Mouse (Mus musculus) fat pad, adult 2 months (tissue): Measurements from ENCODE around the gene Rps19.

Experiments
- DNase-seq: peaks from one replicate; pipeline ENCODE4 v3.0.0-alpha.2; 2011; ENCODE audit warnings: low read depth, low spot score; ENCODE audit errors: extremely low read depth

Gene Rps19

GRCm38 (mm10) chr7:24902264-24902629 is 18.1 kb downstream of the Rps19 start:
- DNase-seq, result no peak

DNA sequence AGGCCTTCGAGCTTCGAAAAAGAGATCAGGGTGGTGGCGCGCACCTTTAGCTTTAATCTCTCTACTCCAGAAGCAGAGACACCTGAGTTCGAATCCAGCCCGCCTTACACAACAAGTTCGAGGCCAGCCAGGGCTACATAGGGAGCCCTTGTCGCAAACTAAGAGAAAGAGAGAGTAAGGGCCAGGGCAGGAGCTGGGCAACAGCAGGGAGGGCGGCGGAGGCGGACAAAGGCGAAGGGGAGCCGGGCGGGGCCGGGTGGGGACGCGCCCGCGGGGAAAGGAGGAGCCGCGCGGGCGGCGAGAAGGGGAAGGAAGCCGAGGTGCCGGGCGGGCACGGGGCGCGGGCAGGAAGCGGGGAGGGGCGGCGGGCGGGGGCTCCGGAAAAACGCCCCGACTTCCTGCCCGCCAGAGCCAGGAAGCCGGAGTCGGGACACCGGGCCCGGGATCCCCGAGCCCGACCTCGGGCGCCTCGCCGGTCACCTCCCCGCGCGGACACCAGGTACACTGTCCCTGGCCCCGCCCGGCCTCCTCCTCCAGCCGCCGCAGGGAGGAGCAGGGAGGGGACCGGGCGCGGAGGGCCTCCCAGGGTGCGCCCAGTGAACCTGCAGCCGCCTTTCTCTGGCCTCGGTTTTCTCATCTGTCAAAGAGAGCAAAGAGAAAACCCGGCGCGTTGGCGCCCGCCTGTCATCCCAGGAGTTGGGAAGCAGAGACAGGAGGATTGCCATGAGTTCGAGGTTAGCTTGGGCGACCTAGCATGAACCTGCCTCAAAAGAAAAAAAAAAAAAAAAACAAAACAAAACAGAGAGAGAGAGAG is 18.7 kb downstream of the Rps19 start, which contains the start of gene Arhgef1:
Gene Arhgef1 (plus strand): TSS at position 283 of the 814 bp plus-strand sequence.
- no peak for DNase-seq

- no peak for DNase-seq
Measured at GRCm38 (mm10) chr7:24903444-24903825, 19.3 kb downstream of the Rps19 start.

- peak; percentile 73 for DNase-seq
Measured at GRCm38 (mm10) chr7:24904070-24904483, 19.9 kb downstream of the Rps19 start.

DNA sequence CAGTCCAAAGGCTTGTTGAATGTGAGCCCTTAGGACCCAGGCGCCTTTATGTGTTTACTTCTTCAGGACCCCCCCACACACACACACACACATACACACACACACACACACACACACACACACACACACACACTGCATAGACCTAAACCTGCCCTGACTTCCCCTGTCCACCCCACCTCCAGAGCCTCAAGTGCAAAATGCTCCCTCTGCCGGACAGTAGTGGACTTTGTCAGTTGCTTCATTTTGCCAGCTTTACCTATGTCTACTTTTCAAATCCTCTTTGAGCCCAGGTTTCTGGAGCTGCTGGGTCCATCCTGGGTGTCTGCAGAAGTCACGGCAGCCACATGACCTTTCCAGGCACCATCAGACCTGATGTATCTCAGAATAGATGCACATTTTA is 20.8 kb downstream of the Rps19 start:
- no peak for DNase-seq

GRCm38 (mm10) chr7:24906551-24906950 is 22.4 kb downstream of the Rps19 start:
- no peak for DNase-seq

GRCm38 (mm10) chr7:24907211-24907748 is 23.1 kb downstream of the Rps19 start:
- DNase-seq, result no peak

- no peak for DNase-seq
Measured at GRCm38 (mm10) chr7:24912480-24912879, 28.3 kb downstream of the Rps19 start.

GRCm38 (mm10) chr7:24918763-24919323 is 34.7 kb downstream of the Rps19 start:
- no peak for DNase-seq

DNA sequence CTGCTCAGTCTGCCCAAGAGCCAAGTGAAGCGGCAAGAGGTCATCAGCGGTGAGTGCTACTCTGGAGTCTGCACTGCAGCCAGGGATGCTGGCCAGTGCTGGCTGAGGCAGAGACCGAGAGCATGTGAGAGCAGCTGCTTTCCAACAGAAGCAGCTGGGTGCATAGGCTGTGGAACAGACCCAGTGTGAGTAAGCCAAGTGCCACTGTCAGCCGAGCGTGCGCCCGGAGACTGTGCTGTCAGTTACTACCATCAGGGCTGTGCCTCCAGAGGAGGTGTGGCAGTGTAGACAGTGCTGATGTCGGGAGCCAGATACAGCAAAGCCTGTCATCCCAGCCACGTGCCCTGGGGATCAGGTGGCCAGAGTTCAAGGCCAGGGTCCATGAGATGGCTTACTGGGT is 35.6 kb downstream of the Rps19 start:
- no peak for DNase-seq

DNA sequence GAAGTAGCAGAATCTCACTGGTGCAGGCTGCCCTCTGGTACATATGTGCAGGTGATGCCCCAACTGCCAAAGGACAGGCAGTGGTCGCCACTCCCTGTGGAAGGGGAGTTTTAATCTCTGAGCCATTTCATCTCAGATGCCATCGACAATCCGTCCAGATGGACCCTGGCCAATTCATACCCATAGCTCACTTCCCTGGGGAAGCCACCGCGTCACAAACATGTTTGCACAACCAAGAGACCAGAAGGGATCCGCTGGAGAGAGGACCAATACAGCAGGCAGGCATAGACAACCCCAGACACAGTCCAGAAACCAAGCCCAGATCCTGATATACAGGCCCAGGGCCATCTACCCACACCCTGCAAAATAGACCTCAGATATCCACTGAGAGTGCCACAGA is 46.3 kb downstream of the Rps19 start:
- no peak for DNase-seq

- DNase-seq, result no peak
Measured at GRCm38 (mm10) chr7:24931651-24932050, 47.5 kb downstream of the Rps19 start.
